Mouse (Mus musculus) subcutaneous adipose tissue, adult 2 months (tissue): ENCODE results near the gene Syce1. TPM values are rescaled to one million over a fixed set of nuclear protein-coding genes. Genes with fewer than 3 reads are reported as not detected.

Experiments used
- polyA plus RNA-seq: library from polyadenylated mRNA; depleted of rRNA; stranded (reverse); fragments of >200 nt; gene quantifications from 2 replicates; pipeline ENCODE4 v1.2.3, GENCODE M21; 2012; ENCODE audit warnings: low replicate concordance; rRNA removed

The Syce1 gene
- polyA plus RNA-seq, result 0.07 and 0.33 TPM in 2 replicates

DNA sequence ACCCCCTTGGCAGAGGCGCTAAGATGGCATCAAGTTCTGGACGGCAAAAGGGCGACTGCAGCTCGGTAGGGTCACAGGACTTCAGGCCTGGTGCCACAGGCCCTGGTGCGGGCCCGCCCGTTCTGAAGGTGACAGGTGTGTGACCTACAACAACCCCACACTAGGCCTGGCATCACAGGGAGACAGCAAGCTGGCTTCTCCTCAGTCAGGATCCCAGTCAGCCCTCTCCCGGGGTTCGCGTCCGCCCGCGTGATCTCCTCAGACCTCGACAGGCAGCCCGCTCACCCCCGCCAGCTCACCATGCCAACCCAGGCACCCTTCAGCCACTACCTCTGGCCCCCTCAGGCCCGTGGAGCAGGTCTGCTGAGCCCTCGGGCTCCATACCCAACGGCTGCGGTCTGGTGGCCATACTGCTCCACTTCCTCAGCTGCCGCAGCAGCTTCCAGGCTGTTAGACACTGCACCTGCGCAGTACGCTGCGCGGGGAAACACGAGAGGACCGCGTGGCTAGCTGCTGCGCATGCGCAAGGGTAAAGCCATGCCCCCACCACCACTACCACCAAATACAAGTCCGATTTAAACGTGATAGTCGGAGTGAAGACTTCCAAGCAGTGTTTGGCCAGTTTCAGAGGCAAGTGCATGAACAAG, at the start of gene Syce1:
Syce1 (minus strand) TSS at position 447 of the 647 bp plus-strand sequence.

DNA sequence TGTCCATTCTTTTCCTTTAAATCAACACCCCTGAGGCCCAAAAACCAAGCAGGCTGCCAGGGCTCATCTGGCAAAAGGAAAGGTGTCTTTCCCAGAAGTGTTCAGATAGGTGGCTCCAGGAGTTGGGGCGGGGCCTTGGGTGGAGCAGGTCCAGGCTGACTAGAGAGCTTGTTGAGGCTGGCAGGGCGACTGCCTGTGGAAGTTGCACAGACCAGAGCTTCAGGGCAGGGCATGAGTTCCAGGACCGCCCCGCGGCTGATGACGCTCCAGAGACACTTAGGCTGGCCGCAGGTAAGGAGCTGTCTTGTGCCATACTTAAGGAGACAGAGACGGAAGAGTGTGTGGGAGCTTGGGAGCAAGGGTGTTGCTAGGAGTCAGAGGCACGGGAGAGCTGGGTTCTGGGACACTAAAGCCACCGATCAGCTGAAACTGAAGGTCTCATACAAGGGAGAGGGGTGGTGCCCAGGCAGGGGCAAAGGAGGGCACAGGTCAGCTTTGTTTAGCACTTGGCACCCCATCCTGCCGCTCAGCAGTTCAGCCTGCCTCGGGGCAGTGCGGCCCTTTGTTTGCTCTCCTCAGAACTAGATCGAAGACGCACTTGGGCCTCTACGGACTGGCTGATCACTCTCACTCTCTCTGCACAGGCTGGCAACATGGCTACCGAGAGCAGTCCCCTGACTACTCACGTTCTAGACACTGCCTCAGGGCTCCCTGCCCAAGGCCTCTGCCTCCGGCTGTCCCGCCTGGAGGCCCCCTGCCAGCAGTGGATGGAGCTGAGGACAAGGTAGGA, 47.5 kb upstream of the Syce1 start, which contains the start of gene Urah:
Urah (plus strand) TSS at position 51 of the 790 bp plus-strand sequence.

DNA sequence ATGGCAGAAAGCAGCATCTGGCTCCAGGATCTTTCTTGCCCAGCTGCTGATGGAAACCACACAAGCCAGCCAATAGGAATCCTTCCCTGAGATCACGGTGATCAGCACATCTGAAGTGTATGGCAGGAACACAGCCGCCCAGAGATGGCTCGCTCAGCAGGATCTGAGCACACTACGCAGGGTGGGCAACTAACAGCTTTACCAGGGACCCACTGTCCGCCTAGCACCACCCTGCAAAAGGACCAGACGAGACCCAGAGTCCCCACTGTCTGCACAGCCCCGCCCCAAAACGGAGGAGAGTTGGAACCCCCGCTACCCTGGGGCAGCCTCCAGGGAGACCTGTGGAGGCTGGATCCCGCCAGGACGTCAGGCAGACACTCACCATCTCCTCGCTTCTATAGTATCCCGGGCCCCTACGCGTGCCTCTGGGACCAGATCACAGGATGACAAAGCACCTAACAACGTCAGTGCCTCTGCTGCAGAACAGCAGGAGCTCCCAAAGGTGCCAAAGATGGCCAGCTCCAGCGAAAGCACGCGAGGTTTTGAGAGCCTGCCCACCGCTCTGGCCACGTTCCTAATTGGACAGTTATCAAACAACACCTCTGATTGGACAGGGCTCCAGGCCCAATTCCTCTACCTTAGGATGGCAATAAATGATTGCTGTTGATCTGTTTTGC, 34.1 kb upstream of the Syce1 start, which contains the start of gene Zfp941:
Zfp941 (minus strand) TSS at position 526 of the 677 bp plus-strand sequence.

DNA sequence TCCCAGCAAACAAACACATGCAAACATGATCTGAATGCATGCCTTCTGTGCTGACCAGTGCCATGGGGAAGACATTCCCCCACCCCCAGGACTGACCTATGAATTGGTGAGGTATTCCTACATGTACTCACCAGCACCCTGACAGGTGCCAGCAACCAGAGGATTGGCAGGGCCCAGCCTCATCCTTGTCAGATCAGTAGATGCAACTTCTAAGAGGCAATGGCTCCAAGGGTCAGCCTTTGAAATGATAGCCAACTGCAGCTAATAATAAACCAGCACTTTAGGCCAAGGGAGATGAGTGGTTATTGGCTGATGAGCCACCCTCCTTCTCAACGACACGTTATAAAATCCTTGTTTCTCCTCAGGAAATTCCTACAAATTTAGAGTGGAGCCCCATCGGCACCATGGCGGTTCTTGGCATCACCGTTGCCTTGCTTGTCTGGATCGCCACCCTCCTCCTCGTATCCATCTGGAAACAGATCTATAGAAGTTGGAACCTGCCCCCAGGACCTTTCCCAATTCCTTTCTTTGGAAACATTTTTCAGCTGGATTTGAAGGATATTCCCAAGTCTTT, 24.1 kb downstream of the Syce1 start, which contains the start of gene Cyp2e1:
Cyp2e1 (plus strand) TSS at position 293 of the 574 bp plus-strand sequence.

Other genes starting within 250 kb of the Syce1 start
- not detected in 2 replicates for gene Olfr538, start 220.0 kb downstream of the Syce1 start, polyA plus RNA-seq
- gene Olfr46, start 186.6 kb downstream of the Syce1 start, polyA plus RNA-seq, result not detected in 2 replicates
- not detected in 2 replicates for gene Olfr61, start 158.9 kb downstream of the Syce1 start, polyA plus RNA-seq
- not detected in 2 replicates for gene Olfr53, start 141.4 kb downstream of the Syce1 start, polyA plus RNA-seq
- gene Olfr539, start 127.9 kb downstream of the Syce1 start, polyA plus RNA-seq, result not detected in 2 replicates
- gene Olfr45, start 105.9 kb downstream of the Syce1 start, polyA plus RNA-seq, result not detected in 2 replicates
- not detected in 2 replicates for gene Olfr541, start 90.6 kb downstream of the Syce1 start, polyA plus RNA-seq
- gene Cyp2e1, start 24.1 kb downstream of the Syce1 start, polyA plus RNA-seq, result 256 and 502 TPM in 2 replicates
- 0.15 TPM in 1 of 2 replicates, not detected in the other for gene Zfp941, start 34.3 kb upstream of the Syce1 start, polyA plus RNA-seq
- gene Urah, start 47.2 kb upstream of the Syce1 start, polyA plus RNA-seq, result 14.2 TPM in 1 of 2 replicates, not detected in the other
- not detected in 2 replicates for gene Scgb1c1, start 57.7 kb upstream of the Syce1 start, polyA plus RNA-seq
- 0.11 TPM in 1 of 2 replicates, not detected in the other for gene Odf3, start 60.0 kb upstream of the Syce1 start, polyA plus RNA-seq
- gene Gm45785, start 68.5 kb upstream of the Syce1 start, polyA plus RNA-seq, result not detected in 2 replicates
- 114 and 143 TPM in 2 replicates for gene Ric8a, start 69.1 kb upstream of the Syce1 start, polyA plus RNA-seq
- 37.8 and 39.1 TPM in 2 replicates for gene Bet1l, start 69.7 kb upstream of the Syce1 start, polyA plus RNA-seq
- gene Psmd13, start 94.1 kb upstream of the Syce1 start, polyA plus RNA-seq, result 76.9 and 91.8 TPM in 2 replicates
- gene Sirt3, start 94.5 kb upstream of the Syce1 start, polyA plus RNA-seq, result 30.7 and 38.8 TPM in 2 replicates
- 147 and 450 TPM in 2 replicates for gene Cox8b, start 112.6 kb upstream of the Syce1 start, polyA plus RNA-seq
- 0.87 TPM in 1 of 2 replicates, not detected in the other for gene Nlrp6, start 133.1 kb upstream of the Syce1 start, polyA plus RNA-seq
- 55.4 and 73.1 TPM in 2 replicates for gene Pgghg, start 153.5 kb upstream of the Syce1 start, polyA plus RNA-seq
- 2.9 and 7.4 TPM in 2 replicates for gene Ifitm5, start 162.4 kb upstream of the Syce1 start, polyA plus RNA-seq
- 0.78 TPM in 1 of 2 replicates, not detected in the other for gene Gm45717, start 168.1 kb upstream of the Syce1 start, polyA plus RNA-seq
- 1,434 and 1,895 TPM in 2 replicates for gene Ifitm2, start 168.1 kb upstream of the Syce1 start, polyA plus RNA-seq
- gene Ifitm1, start 179.4 kb upstream of the Syce1 start, polyA plus RNA-seq, result 36.0 and 1,392 TPM in 2 replicates
- gene Ifitm3, start 222.9 kb upstream of the Syce1 start, polyA plus RNA-seq, result 721 and 1,416 TPM in 2 replicates
- 17.2 and 25.7 TPM in 2 replicates for gene Ifitm6, start 230.1 kb upstream of the Syce1 start, polyA plus RNA-seq
- gene Gm17387, start 241.3 kb upstream of the Syce1 start, polyA plus RNA-seq, result not detected in 2 replicates